Mouse (Mus musculus) kidney, embryonic 14.5 days (tissue): Measurements from ENCODE around the gene Cblc. TPM values are rescaled to one million over a fixed set of nuclear protein-coding genes. Genes with fewer than 3 reads are reported as not detected.

Source experiments
- ATAC-seq: fragments of 200-750 bp; cut with Nextera tagmentation; 2 replicates; pipeline ENCODE4 v1.8.0; 2017; ENCODE audit warnings: moderate number of reproducible peaks, mild to moderate bottlenecking, moderate TSS enrichment, moderate library complexity; ENCODE audit not compliant: low FRiP score, low TSS enrichment
- H3K27ac ChIP-seq: fragments of 300-500 bp; sonication (generic); 2 replicates; pipeline ENCODE4 v1.5.1; 2014; ENCODE audit warnings: low read depth, mild to moderate bottlenecking, low read length, moderate library complexity, mixed read lengths
- H3K27me3 ChIP-seq: fragments of 300-500 bp; sonication (generic); 2 replicates; pipeline ENCODE4 v1.6.1; 2014; ENCODE audit warnings: mild to moderate bottlenecking, low read length; ENCODE audit not compliant: control insufficient read depth, insufficient read depth
- H3K36me3 ChIP-seq: fragments of 300-500 bp; sonication (generic); 2 replicates; pipeline ENCODE4 v1.6.1; 2014; ENCODE audit warnings: low read length, mixed read lengths; ENCODE audit not compliant: control insufficient read depth, insufficient read depth
- H3K4me1 ChIP-seq: fragments of 300-500 bp; sonication (generic); 2 replicates; pipeline ENCODE4 v1.6.1; 2014; ENCODE audit warnings: low read length, mixed read lengths; ENCODE audit not compliant: control insufficient read depth, insufficient read depth
- H3K4me2 ChIP-seq: fragments of 300-500 bp; sonication (generic); replicated peaks from 2 replicates; pipeline ENCODE4 v1.6.1; 2014; ENCODE audit warnings: low read depth, mild to moderate bottlenecking, low read length
- H3K4me3 ChIP-seq: fragments of 300-500 bp; sonication (generic); 2 replicates; pipeline ENCODE4 v1.5.1; 2014; ENCODE audit warnings: mild to moderate bottlenecking, low read length
- H3K9ac ChIP-seq: fragments of 300-500 bp; sonication (generic); 2 replicates; pipeline ENCODE4 v1.6.1; 2014; ENCODE audit warnings: low read depth, mild to moderate bottlenecking, low read length, moderate library complexity
- H3K9me3 ChIP-seq: fragments of 300-500 bp; sonication (generic); 2 replicates; pipeline ENCODE4 v1.6.1; 2016; ENCODE audit warnings: low read length; ENCODE audit not compliant: control insufficient read depth
- WGBS: fragments of 180-500 bp; shearing (Covaris S2); extraction: QIAGEN DNeasy Blood & Tissue Kit; methylation state at CpG from one replicate; pipeline ENCODE4 v1.1.7; 2014; 5-methylcytosine and 5-hydroxymethylcytosine counted together
- polyA plus RNA-seq: library from polyadenylated mRNA; unstranded; fragments of >200 nt; fragmentation: Nextera tagmentation; extraction: Ambion mirVana; gene quantifications from 2 replicates; pipeline ENCODE4 v1.2.1, GENCODE M21; 2014

Gene Cblc
- polyA plus RNA-seq, 1 experiment from 2014 or later: 7.3 TPM

GRCm38 (mm10) chr7:19779903-19780302, 16.7 kb downstream of the Cblc start:
- Histone ChIP-seq H3K4me3 (no peak overlapping the region), H3K27me3 (no peaks in the 10 kb centered on the region), H3K9me3 (no peaks in the 10 kb centered on the region; the same call in 1 of the 2 replicates), H3K9ac (no peak overlapping the region), H3K4me1 (no peaks in the 10 kb centered on the region), H3K4me2 (no peak overlapping the region), H3K27ac (no peak overlapping the region), H3K36me3 (no peaks in the 10 kb centered on the region)
- no peak for ATAC-seq
- 77% methylated on average over 4 of the region's 4 CpGs for WGBS

- H3K27ac ChIP-seq: no peak overlapping the region
- 83% methylated on average over 8 of the region's 8 CpGs for WGBS
- no peaks in the 10 kb centered on the region for H3K36me3 ChIP-seq
Measured at GRCm38 (mm10) chr7:19778645-19779044, 18.0 kb downstream of the Cblc start.

GRCm38 (mm10) chr7:19777049-19777723, 19.4 kb downstream of the Cblc start:
- H3K4me3 ChIP-seq: no peak overlapping the region
- H3K4me1 ChIP-seq: no peaks in the 10 kb centered on the region
- no peaks in the 10 kb centered on the region; the same call in 1 of the 2 replicates for H3K9me3 ChIP-seq
- no peak overlapping the region for H3K4me2 ChIP-seq
- no peaks in the 10 kb centered on the region for H3K36me3 ChIP-seq
- WGBS: 88% methylated on average over 11 of the region's 11 CpGs
- no peak overlapping the region for H3K27ac ChIP-seq
- ATAC-seq: no peak
- no peaks in the 10 kb centered on the region for H3K27me3 ChIP-seq
- H3K9ac ChIP-seq: no peak overlapping the region

More at GRCm38 (mm10) chr7:19778645-19779044, 18.0 kb downstream of the Cblc start:
- H3K4me3 ChIP-seq: no peak overlapping the region
- no peaks in the 10 kb centered on the region for H3K27me3 ChIP-seq
- no peak overlapping the region for H3K4me2 ChIP-seq
- no peaks in the 10 kb centered on the region for H3K4me1 ChIP-seq
- no peak for ATAC-seq
- no peaks in the 10 kb centered on the region; the same call in 1 of the 2 replicates for H3K9me3 ChIP-seq
- no peak overlapping the region for H3K9ac ChIP-seq

GRCm38 (mm10) chr7:19771682-19772081, 24.9 kb downstream of the Cblc start:
- Histone ChIP-seq H3K4me3 (no peak overlapping the region; the same call in 1 of the 2 replicates), H3K9ac (0 out of 2 replicates have a peak overlapping the region, but pooled peaks have one; percentile 18), H3K36me3 (no peaks in the 10 kb centered on the region; the same call in 1 of the 2 replicates), H3K27ac (peak overlapping the region; percentile 47; the same call in 1 of the 2 replicates), H3K4me1 (peaks cover 32% of the 10 kb centered on the region), H3K9me3 (no peaks in the 10 kb centered on the region), H3K27me3 (no peaks in the 10 kb centered on the region), H3K4me2 (peak overlapping the region; percentile 67)
- no peak for ATAC-seq
- 42% methylated on average over 4 of the region's 4 CpGs for WGBS

GRCm38 (mm10) chr7:19770984-19771391, 25.6 kb downstream of the Cblc start, which contains the start of gene Bcam:
Gene Bcam, minus strand, starts transcription at chr7:19771016.
- WGBS: under 1% methylated on average over 9 of the region's 9 CpGs
- peak; percentile 85 for ATAC-seq

GRCm38 (mm10) chr7:19770375-19770754, 26.2 kb downstream of the Cblc start:
- Histone ChIP-seq H3K4me2 (peak overlapping the region; percentile 67), H3K4me1 (peaks cover 32% of the 10 kb centered on the region), H3K9ac (peak overlapping the region; percentile 67), H3K9me3 (no peaks in the 10 kb centered on the region), H3K36me3 (peaks cover 6% of the 10 kb centered on the region; the same call in 1 of the 2 replicates), H3K27ac (peak overlapping the region; percentile 85), H3K27me3 (no peaks in the 10 kb centered on the region), H3K4me3 (peak overlapping the region; percentile 51)
- peak; percentile 75 for ATAC-seq
- under 1% methylated on average over 26 of the region's 28 CpGs for WGBS

More at GRCm38 (mm10) chr7:19770984-19771391, 25.6 kb downstream of the Cblc start, which contains the start of gene Bcam:
- Histone ChIP-seq H3K4me2 (peak within 1 kb of the TSS; percentile 67), H3K4me3 (peak within 1 kb of the TSS; percentile 51), H3K4me1 (peaks cover 32% of the 10 kb centered on the region), H3K27ac (peak within 1 kb of the TSS; percentile 85), H3K27me3 (no peaks in the 10 kb centered on the region), H3K36me3 (no peaks in the 10 kb centered on the region; the same call in 1 of the 2 replicates), H3K9me3 (no peaks in the 10 kb centered on the region), H3K9ac (peak within 1 kb of the TSS; percentile 67)

- 4% methylated on average over 16 of the region's 16 CpGs for WGBS
- H3K9me3 ChIP-seq: no peaks in the 10 kb centered on the region
- peaks cover 11% of the 10 kb centered on the region; the same call in 1 of the 2 replicates for H3K36me3 ChIP-seq
- no peaks in the 10 kb centered on the region for H3K27me3 ChIP-seq
- peaks cover 32% of the 10 kb centered on the region for H3K4me1 ChIP-seq
- peak overlapping the region; percentile 67 for H3K9ac ChIP-seq
- no peak; the same call in 1 of the 2 replicates for ATAC-seq
- peak overlapping the region; percentile 85; the same call in 1 of the 2 replicates for H3K27ac ChIP-seq
- H3K4me2 ChIP-seq: peak overlapping the region; percentile 67
- H3K4me3 ChIP-seq: peak overlapping the region; percentile 51
Measured at GRCm38 (mm10) chr7:19769434-19770374, 26.9 kb downstream of the Cblc start.

GRCm38 (mm10) chr7:19769001-19769400, 27.6 kb downstream of the Cblc start:
- Histone ChIP-seq H3K36me3 (peaks cover 18% of the 10 kb centered on the region; the same call in 1 of the 2 replicates), H3K27me3 (no peaks in the 10 kb centered on the region), H3K4me3 (peak overlapping the region; percentile 51), H3K9ac (peak overlapping the region; percentile 67; the same call in 1 of the 2 replicates), H3K4me2 (peak overlapping the region; percentile 67), H3K9me3 (no peaks in the 10 kb centered on the region), H3K27ac (peak overlapping the region; percentile 85; the same call in 1 of the 2 replicates), H3K4me1 (peaks cover 32% of the 10 kb centered on the region)
- 11% methylated on average over 4 of the region's 4 CpGs for WGBS
- peak; percentile 36 for ATAC-seq
